Mouse (Mus musculus): ENCODE measurements around the gene Sema3a.
"Not testable (repeated sequence)": the region's sequence is repeated elsewhere in the genome, so short reads cannot be mapped to it uniquely, and the experiment has no call there.

Gene Sema3a

GRCm38 (mm10) chr5:13428702-13429101 lies 303.5 kb downstream of the Sema3a start:
- DNase-seq (ENCODE audit: low spot score) = no peak

- no peak for DNase-seq (ENCODE audit: low spot score)
Measured at GRCm38 (mm10) chr5:13431827-13432226, 306.6 kb downstream of the Sema3a start.

GRCm38 (mm10) chr5:13432574-13432973 lies 307.4 kb downstream of the Sema3a start:
- DNase-seq (ENCODE audit: low spot score) = no peak

- no peak for DNase-seq (ENCODE audit: low spot score)
Measured at GRCm38 (mm10) chr5:13433303-13433702, 308.1 kb downstream of the Sema3a start.

GRCm38 (mm10) chr5:13441112-13441511 lies 315.9 kb downstream of the Sema3a start:
- no peak for DNase-seq (ENCODE audit: low spot score)

- no peak for DNase-seq (ENCODE audit: low spot score)
Measured at GRCm38 (mm10) chr5:13460182-13461001, 335.2 kb downstream of the Sema3a start.

GRCm38 (mm10) chr5:13468856-13469255 lies 343.6 kb downstream of the Sema3a start:
- no peak for DNase-seq (ENCODE audit: low spot score)

- no peak for DNase-seq (ENCODE audit: low spot score)
Measured at GRCm38 (mm10) chr5:13469401-13469800, 344.2 kb downstream of the Sema3a start.

GRCm38 (mm10) chr5:13470057-13470905 lies 345.1 kb downstream of the Sema3a start:
- no peak for DNase-seq (ENCODE audit: low spot score)

GRCm38 (mm10) chr5:13477653-13478052 lies 352.4 kb downstream of the Sema3a start:
- DNase-seq (ENCODE audit: low spot score) = no peak

- DNase-seq (ENCODE audit: low spot score) = no peak
Measured at GRCm38 (mm10) chr5:13488671-13489070, 363.5 kb downstream of the Sema3a start.

- DNase-seq (ENCODE audit: low spot score) = not testable (repeated sequence)
Measured at GRCm38 (mm10) chr5:13495967-13496366, 370.8 kb downstream of the Sema3a start.

- DNase-seq (ENCODE audit: low spot score) = no peak
Measured at GRCm38 (mm10) chr5:13499835-13500234, 374.6 kb downstream of the Sema3a start.

GRCm38 (mm10) chr5:13505839-13506499 lies 380.8 kb downstream of the Sema3a start:
- DNase-seq (ENCODE audit: low spot score) = no peak

GRCm38 (mm10) chr5:13509163-13509562 lies 383.9 kb downstream of the Sema3a start:
- DNase-seq (ENCODE audit: low spot score) = no peak

- DNase-seq (ENCODE audit: low spot score) = no peak
Measured at GRCm38 (mm10) chr5:13517018-13517417, 391.8 kb downstream of the Sema3a start.

GRCm38 (mm10) chr5:13525597-13525996 lies 400.4 kb downstream of the Sema3a start:
- DNase-seq (ENCODE audit: low spot score) = no peak

GRCm38 (mm10) chr5:13527037-13527464 lies 401.8 kb downstream of the Sema3a start:
- DNase-seq (ENCODE audit: low spot score) = no peak

GRCm38 (mm10) chr5:13529226-13529625 lies 404.0 kb downstream of the Sema3a start:
- DNase-seq (ENCODE audit: low spot score) = no peak

GRCm38 (mm10) chr5:13547472-13548209 lies 422.4 kb downstream of the Sema3a start:
- no peak for DNase-seq (ENCODE audit: low spot score)

- DNase-seq (ENCODE audit: low spot score) = no peak
Measured at GRCm38 (mm10) chr5:13548210-13548554, 423.0 kb downstream of the Sema3a start.

- DNase-seq (ENCODE audit: low spot score) = no peak
Measured at GRCm38 (mm10) chr5:13549080-13549479, 423.9 kb downstream of the Sema3a start.

All from ovary, postnatal 10 days (tissue).